Mouse (Mus musculus): ENCODE results near the gene Tlr8. TPM values are rescaled to one million over a fixed set of nuclear protein-coding genes. Genes with fewer than 3 reads are reported as not detected.

Tlr8 gene
- polyA plus RNA-seq, 1 experiment from 2014 or later: 0.17 TPM

DNA sequence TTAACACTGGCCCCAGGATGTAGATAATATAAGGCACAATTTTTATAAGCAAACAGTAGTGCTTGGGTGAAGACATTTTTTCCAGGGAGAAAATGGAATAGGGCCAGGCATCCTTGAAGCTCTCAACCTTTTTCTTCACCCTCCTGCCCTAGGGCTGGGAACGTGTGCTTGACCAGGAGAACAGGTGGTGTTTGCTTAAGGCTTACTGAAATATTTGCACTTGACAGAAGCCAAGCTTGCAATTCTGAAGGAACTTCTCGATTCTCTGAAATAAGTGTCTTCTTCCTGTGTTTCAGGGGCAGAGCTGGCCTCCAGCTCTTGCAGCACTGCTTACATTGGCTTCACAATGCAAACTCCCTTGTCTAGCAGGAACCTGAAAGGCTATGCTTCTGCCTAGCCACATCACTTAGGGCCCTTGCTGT, 68.9 kb downstream of the Tlr8 start:
- H3K27ac ChIP-seq: no peak overlapping the region
- H3K4me3 ChIP-seq (replicated peaks): no peak overlapping the region
- peaks cover 10% of the 10 kb centered on the region; the same call in 1 of the 2 replicates for H3K27me3 ChIP-seq
- H3K4me2 ChIP-seq: no peak overlapping the region
- ATAC-seq (replicated peaks; ENCODE audit: low FRiP score): no peak
- no peaks in the 10 kb centered on the region for H3K36me3 ChIP-seq
- H3K9me3 ChIP-seq (replicated peaks): no peaks in the 10 kb centered on the region
- H3K4me1 ChIP-seq: no peaks in the 10 kb centered on the region
- whole genome bisulfite sequencing: 68% methylated on average over 2 of the region's 2 CpGs
- H3K9ac ChIP-seq: no peak overlapping the region

Other genes with a start within 250 kb of the Tlr8 start
- gene Tmsb4x, start 55.0 kb downstream of the Tlr8 start, polyA plus RNA-seq (2015; fragmentation: Nextera tagmentation; extraction: Ambion mirVana): 2,736 and 2,813 TPM in 2 replicates
- 0.39 and 0.44 TPM in 2 replicates for gene Tlr7, start 66.2 kb upstream of the Tlr8 start, polyA plus RNA-seq (2015; fragmentation: Nextera tagmentation; extraction: Ambion mirVana)
- 30.1 and 33.5 TPM in 2 replicates for gene Prps2, start 118.4 kb upstream of the Tlr8 start, polyA plus RNA-seq (2015; fragmentation: Nextera tagmentation; extraction: Ambion mirVana)

All from kidney, embryonic 15.5 days (tissue).